Mouse (Mus musculus): ENCODE results near the gene Gm6904.
A peak's percentile ranks its signal among the peaks of the same experiment; 100 is the strongest.
"Not testable (repeated sequence)": the region's sequence is repeated elsewhere in the genome, so short reads cannot be mapped to it uniquely, and the experiment has no call there.

Gene Gm6904

DNA sequence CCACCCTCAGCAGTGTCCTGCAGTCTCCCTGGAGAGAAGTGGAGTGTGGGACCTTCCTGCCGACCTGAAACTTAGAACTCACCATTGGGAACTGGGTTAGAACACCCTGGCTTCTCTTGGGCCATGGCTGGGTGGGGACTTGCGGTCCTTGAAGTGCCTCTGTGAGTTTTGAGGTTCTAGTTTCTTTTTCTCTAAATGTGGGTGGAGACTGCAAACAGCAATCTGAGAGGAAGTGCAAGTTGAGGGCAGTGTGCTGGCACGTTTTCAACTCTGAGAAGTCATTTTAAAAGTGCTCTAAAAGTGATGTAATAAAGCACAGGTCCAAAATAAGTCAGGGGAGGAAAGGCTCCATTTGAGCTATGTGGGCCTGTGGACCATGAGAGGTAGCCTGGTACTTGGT lies at the start of gene Gm6904:
Gm6904 (minus strand) TSS at position 161 of the 400 bp plus-strand sequence.
- peak; percentile 34 for DNase-seq (ENCODE audit: low read depth, low spot score)

DNA sequence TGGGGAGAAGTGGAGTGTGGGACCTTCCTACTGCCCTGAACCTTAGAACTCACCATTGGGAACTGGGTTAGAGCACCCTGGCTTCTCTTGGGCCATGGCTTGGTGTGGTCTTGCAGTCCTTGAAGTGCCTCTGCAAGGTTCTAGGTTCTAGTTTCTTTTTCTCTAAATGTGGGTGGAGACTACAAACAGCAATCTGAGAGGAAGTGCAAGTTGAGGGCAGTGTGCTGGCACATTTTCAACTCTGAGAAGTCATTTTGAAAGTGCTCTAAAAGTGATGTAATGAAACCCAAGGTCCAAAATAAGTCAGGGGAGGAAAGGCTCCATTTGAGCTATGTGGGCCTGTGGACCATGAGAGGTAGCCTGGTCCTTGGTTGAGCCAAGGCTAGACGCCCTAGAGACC lies 37.4 kb upstream of the Gm6904 start, which contains the start of gene Phf11a:
Phf11a (minus strand) TSS at position 132 of the 400 bp plus-strand sequence.
- peak; percentile 2 for DNase-seq (ENCODE audit: low read depth, low spot score)

DNA sequence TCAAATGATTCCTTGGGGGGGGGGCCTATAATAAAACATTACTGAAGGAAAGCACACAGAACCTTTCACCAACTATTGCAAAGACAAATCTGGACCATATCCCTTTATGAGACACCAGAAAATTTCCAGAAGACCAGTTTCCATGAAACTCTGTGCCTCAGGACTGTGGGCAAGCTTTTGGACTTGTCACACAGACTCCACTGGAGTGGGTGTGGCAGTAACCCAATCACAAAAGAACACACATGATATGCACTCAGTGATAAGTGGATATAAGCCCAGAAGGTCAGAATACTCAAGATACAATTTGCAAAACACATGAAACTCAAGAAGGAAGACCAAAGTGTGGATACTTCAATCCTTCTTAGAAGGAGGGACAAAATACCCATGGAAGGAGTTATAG lies 31.8 kb upstream of the Gm6904 start:
- not testable (repeated sequence) for DNase-seq (ENCODE audit: low read depth, low spot score)

DNA sequence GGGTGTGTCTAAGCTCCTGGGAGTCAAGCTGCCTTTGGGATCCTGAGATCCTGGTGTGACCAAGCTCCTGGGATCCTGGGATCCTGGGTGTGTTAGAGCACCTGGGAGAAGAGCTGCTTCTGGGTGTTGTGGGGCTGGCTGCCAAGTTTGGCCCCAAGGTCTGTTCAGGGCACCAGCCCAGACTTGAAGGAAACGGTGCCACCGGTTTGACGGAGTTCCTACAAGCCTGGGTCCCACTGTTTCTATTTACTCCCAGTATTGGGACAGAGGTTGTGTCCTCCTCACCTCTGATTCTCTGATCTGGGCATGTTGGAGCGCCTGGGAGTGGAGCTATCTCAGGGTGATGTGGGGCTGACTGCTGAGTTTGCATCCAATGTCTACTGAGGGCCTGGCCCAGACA lies 14.9 kb upstream of the Gm6904 start:
- DNase-seq (ENCODE audit: low read depth, low spot score), result not testable (repeated sequence)

DNA sequence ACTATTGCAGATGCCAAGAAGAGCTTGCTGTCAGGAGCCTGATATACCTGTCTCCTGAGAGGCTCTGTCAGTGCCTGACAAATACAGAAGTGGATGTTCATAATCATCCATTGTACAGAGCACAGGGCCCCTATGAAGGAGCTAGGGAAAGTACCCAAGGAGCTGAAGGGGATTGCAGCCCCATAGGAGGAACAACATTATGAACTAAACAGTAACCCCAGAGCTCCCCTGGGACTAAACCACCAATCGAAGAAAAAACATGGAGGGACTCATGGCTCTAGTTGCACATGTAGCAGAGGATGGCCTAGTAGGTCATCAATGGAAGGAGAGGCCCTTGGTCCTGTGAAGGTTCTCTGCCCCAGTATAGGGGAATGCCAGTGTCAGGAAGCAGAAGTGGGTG lies 4.2 kb downstream of the Gm6904 start:
- DNase-seq (ENCODE audit: low read depth, low spot score), result not testable (repeated sequence)

DNA sequence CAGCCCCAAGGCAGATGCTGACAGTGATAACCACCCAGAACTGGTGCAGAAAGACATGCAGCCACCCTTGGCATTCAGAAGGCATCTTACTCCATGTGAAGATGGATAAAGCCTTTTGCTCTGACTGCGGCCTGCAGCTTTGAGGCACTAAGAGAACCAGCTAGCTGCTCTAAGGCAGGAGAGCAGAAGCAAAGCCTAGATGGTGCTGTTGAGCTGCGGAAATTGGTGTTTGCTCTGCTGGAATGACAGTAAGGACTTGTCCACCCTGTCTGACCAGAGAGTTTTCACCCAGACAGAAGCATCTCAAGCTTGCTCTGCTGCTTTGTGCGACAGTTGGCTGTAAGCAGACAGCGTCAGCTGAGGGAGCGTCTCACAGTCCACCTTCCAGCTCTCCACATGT lies 9.7 kb downstream of the Gm6904 start:
- DNase-seq (ENCODE audit: low read depth, low spot score), result not testable (repeated sequence)

- DNase-seq (ENCODE audit: low read depth, low spot score), result no peak
These were observed 26.4 kb downstream of the Gm6904 start for GRCm38 (mm10) chr14:59233635-59234034.

- peak; percentile 20 for DNase-seq (ENCODE audit: low read depth, low spot score)
These were observed 28.0 kb downstream of the Gm6904 start for GRCm38 (mm10) chr14:59232003-59232402.

GRCm38 (mm10) chr14:59230331-59230966 lies 29.6 kb downstream of the Gm6904 start:
- DNase-seq (ENCODE audit: low read depth, low spot score), result no peak

- DNase-seq (ENCODE audit: low read depth, low spot score), result no peak
These were observed 30.2 kb downstream of the Gm6904 start for GRCm38 (mm10) chr14:59229822-59230221.

DNA sequence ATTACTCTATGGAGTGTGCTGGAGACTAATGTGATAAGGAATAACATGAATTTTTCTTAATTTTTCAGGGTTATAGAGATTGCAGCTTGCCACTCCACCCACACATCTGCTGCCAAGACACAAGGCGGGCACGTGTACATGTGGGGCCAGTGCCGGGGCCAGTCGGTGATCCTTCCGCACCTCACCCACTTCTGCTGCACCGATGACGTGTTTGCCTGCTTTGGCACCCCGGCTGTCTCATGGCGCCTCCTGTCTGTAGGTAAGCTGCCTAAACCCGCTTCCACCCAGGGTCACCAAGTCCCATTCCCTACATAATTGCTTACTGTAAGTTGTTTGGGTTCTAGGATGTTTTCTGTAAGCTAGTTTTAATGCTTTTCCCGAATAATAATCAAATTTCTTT lies 33.8 kb downstream of the Gm6904 start:
- DNase-seq (ENCODE audit: low read depth, low spot score), result no peak

DNA sequence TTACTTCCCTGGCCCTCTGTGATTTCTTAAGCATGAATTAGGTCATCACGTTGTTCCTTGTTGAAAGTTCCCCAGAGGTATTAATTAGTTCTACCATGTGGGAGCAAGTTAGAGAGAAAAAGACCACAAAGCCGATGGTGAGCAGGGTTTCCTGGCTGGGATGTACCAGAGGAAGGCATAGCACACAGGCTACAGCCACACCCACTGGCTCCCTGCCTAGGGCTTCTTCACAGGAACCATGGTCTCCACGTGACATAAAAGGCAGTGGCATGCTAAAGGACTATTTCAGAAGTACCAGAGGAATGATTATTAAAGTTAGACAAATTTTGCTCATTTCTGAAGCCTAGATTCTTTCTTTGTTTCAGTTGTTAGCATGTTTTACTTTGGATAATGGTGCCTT lies 40.8 kb downstream of the Gm6904 start:
- no peak for DNase-seq (ENCODE audit: low read depth, low spot score)

- DNase-seq (ENCODE audit: low read depth, low spot score), result no peak
These were observed 50.2 kb downstream of the Gm6904 start for GRCm38 (mm10) chr14:59209816-59210215.

GRCm38 (mm10) chr14:59209003-59209402 lies 51.0 kb downstream of the Gm6904 start:
- DNase-seq (ENCODE audit: low read depth, low spot score), result no peak

GRCm38 (mm10) chr14:59205976-59206583 lies 53.9 kb downstream of the Gm6904 start:
- no peak for DNase-seq (ENCODE audit: low read depth, low spot score)

GRCm38 (mm10) chr14:59205461-59205860 lies 54.6 kb downstream of the Gm6904 start:
- no peak for DNase-seq (ENCODE audit: low read depth, low spot score)

GRCm38 (mm10) chr14:59201604-59202215 lies 58.3 kb downstream of the Gm6904 start:
- DNase-seq (ENCODE audit: low read depth, low spot score), result no peak

GRCm38 (mm10) chr14:59200711-59201603 lies 59.1 kb downstream of the Gm6904 start, which contains the start of gene Rcbtb1:
Gene Rcbtb1 (plus strand): TSS chr14:59201209.
- peak; percentile 90 for DNase-seq (ENCODE audit: low read depth, low spot score)

All from skeletal muscle tissue, adult 2 months (tissue).